Mouse (Mus musculus) c-Kit-negative CD71-positive TER-119-positive erythroid progenitor cells, embryonic 14.5 days (primary cell): ENCODE measurements around the gene Frmd5.
"Not testable (repeated sequence)": the region's sequence is repeated elsewhere in the genome, so short reads cannot be mapped to it uniquely, and the experiment has no call there.

Experiments used
- DNase-seq: peaks from one replicate; pipeline ENCODE4 v3.0.0-alpha.2; 2013; ENCODE audit warnings: low read depth, low spot score

Frmd5 gene

DNA sequence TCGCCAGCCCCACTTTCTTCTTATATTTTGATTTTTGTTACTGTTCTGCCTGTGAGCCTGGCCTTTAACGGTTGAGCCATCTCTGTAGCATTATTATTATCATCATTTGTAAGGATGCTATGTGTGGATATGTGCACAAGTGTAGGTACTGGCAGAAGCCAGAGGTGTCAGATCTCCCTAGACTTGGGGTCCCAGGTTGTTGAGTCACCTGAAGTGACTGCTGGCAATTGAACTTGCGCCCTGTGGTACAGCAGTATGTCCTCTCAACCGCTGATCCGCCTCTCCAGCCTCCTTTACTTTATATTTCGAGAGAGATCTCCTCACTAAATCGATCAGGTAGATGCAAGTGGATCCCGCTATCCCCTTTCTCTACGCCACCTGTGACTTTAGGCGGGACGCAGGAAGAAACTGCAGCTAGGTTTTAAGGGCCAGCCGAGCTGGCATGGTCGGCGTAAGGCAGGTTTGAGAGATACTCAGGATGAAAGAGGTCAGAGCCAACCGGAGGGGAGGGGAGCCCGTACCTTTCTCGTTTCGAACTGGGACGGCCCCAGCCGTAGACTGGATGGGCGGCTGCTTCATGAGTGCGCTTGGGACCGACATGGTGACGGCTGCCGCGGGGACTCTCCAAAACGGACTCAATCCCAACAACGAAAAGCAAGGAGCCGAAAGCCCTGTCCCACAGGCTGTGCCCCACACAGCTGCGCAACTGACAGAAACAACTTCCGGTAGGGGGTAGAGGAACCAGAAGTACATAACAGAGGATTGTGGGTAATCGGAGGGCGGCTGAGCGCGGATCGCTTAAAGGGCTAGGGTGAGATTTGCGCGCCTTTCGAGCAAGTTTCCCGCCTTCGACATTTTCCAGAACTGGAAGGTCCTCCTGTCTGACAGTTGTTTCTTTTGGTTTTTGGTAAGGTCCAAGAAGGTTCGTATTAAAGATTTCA lies 300.7 kb downstream of the Frmd5 start, which contains the start of the genes Mfap1a and Wdr76:
Gene Mfap1a (minus strand): TSS at position 724 of the 941 bp plus-strand sequence.
Gene Wdr76 (plus strand): TSS at position 782 of the 941 bp plus-strand sequence.
- DNase-seq, result peak; percentile 78

DNA sequence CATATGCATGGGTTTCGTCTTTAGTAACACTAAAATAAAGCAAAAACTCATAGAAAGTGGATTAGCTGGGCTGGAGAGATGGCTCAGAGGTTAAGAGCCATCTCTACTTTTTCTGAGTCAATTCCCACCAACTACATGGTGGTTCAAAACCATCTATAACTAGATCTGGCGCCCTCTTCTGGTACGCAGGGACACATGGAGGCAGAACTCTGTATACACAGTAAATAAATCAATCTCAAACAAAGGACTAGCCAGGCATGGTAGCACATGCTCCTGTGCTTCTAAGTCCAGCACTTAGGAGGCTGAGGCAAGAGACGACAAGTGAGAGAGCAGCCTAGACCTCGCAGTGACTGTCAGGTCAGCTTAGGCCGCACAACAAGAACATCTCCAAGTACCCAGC lies 305.3 kb downstream of the Frmd5 start:
- DNase-seq, result not testable (repeated sequence)
